Mouse (Mus musculus) erythroblast, embryonic 14.5 days (primary cell): ENCODE results near the gene Pdss2.

Source experiments
- GATA1 ChIP-seq: IDR thresholded peaks from 2 replicates; pipeline ENCODE4 v1.6.1; 2012; ENCODE audit warnings: low read length, inconsistent platforms, mixed read lengths
- TAL1 ChIP-seq: IDR thresholded peaks from 3 replicates; pipeline ENCODE4 v1.6.1; 2012; ENCODE audit warnings: low read length, inconsistent platforms, mixed read lengths

DNA sequence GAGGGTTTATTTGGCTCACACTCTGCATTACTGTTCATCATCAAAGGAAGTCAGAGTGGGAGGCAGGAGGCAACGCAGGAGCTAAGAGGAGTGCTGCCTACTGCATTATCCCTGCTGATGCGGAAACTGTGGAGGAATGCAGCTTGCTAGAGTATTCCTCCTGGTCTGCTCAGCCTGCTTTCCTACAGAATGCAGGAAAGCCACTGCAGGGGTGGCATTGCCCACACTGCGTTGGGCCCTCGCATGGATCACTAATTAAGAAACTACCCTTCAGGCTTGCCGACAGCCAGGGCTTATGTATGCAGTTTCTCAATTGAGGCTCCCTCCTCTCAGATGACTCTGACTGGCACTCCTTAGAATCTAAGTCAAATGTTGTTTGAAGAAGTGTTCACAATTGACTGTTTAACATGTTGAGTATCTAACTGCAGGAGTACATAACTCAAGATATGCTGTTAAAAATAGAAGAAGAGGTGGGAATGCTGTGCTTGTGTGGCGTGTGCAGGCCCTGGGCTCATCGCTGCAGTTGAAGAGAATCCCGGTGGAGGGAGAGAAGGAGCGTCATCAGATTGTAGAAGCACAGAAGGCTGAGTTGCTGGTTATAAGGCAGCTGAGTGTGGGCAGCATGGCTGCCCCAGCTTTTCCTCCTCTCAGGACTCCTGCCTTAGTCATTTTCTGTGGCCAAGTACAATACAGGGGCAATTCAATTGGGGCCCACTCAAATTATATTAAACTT lies 101.3 kb downstream of the Pdss2 start:
- TF ChIP-seq GATA1 (no peak), TAL1 (no peak)
